Mouse (Mus musculus) cerebellum, adult 8-10 months (tissue): Measurements from ENCODE around the gene Bri3.

Source experiments
- DNase-seq: peaks from one replicate; pipeline ENCODE4 v3.0.0; 2022

Bri3 gene

DNA sequence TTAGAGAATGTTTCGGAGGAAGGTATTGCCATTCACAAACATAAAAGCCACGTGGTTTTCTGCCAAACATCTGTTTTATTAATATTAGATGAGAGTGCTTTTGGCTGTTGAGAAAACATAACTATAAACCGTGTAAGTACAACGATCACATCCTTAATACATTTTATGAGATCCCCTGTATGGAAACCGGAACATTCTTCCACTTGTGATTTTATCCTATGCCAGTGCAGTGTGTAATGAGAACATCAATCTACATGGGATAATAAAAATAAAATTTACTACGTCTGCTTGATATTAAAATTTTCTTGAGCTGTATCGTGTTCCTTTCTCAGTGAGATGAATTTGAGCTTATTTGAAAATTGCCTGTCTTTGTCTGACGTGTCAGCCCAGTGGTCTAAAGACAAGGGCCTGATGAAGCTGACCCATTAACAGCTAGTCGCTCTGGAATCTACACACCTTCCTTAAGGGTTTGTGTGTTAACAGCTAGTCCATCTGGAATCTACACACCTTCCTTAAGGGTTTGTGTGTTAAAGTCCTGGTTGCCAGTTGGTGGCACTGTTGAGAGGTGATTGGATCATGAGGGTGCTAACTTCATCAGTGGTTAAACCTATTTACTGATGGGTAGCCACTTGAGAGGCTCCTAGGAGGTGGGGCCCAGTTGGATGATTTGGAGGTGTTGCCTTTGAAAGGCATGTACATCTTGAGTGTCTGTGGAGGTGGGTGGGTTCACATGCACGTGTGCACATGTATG, 202.4 kb downstream of the Bri3 start:
- no peak for DNase-seq

- no peak for DNase-seq
These were observed 203.0 kb downstream of the Bri3 start for GRCm38 (mm10) chr5:144447226-144447616.

DNA sequence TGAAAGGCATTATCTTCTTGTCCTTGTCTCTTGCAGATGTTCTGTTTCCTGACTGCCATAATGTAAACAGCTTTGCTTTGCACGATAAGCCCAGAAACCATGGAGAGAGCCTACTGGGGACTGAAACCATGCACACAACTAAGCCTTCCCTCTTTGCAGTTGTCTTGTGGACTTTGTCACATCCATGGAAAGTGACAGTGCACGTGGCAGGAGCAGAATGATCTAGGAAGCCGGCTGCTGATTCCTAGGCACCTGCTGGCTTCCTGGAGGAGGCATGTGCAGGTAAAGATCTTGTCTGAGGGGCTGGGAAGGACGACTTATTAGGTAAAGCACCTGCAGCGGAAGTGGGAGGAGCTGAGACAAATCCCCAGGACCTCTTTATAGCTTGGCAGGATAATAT, 203.7 kb downstream of the Bri3 start:
- no peak for DNase-seq

DNA sequence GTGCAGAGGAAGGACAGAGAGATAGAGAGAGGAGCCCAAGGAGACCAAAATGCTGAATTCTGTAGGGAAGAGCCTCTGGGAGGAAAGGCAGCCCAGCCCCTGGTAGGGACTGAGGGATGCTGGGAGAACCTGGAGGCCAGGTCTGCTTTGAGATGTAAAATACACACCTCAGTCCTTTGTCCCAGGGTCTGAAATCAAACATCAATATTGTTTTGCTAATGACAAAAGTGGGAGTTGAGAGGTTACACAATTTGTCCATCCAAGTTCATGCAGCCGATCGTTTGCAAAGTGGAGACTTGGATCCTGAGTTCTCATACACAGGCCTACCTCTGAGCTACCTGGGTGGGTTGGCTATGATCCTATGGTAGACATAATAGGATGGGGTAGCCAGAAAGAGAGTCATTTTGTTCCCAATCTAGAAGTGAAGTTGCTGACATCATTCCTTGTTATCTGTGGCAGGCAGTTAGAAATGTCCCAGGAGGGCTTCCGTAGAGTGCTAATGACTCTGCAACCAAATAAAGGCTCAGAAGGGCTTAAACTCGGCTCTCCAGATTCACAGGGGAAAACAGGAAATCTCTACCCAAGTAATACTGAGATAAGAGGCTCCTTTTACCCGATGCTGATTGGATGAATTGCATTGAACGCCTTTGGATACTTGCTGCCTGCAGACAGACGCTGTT, 208.7 kb downstream of the Bri3 start:
- no peak for DNase-seq

GRCm38 (mm10) chr5:144457623-144458287, 213.5 kb downstream of the Bri3 start:
- no peak for DNase-seq

- peak; percentile 1 for DNase-seq
These were observed 222.8 kb downstream of the Bri3 start for GRCm38 (mm10) chr5:144466987-144467386.

DNA sequence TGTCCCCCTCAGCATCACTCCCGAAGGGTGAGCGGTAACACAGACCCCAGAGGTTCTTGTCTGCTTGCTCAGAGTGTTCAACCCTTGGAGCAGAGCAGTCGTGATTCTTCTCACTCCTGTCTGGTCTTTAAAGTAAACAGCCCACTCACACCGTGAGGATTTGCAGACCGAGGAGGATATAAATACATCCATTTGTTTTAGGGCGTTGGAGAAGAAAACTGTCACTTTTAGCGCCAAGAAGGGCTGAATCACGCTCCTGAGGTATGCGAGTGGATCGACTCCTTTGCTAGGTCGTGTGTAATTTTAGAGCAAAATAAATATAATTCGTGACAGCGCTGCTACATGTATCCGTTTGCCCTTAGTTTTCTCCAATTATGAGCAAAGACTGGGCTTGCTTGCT, 228.8 kb downstream of the Bri3 start:
- no peak for DNase-seq

DNA sequence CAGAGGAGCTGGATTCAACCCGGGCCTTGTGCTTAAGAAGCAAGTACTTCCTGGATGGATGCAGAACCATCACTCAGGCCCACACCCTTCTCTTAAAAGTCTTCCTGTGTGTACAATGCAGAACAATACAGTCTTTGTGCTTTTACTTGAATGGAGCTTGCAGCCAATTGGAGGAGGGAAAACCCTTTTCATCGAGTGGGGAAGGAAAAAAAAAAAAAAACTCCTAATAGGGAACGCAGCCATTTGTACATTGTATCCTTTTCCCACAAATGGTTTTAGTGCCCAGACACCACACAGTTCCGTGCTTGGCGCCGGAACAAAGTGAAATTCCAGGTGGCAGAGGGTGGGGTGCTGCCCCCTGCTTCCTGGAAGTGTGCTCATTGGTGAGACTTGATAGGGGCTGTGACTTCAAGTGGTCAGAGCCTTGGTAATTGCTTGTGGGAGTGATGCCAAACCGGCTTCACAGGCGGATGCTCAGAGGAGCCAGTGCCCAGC, 235.5 kb downstream of the Bri3 start:
- no peak for DNase-seq

DNA sequence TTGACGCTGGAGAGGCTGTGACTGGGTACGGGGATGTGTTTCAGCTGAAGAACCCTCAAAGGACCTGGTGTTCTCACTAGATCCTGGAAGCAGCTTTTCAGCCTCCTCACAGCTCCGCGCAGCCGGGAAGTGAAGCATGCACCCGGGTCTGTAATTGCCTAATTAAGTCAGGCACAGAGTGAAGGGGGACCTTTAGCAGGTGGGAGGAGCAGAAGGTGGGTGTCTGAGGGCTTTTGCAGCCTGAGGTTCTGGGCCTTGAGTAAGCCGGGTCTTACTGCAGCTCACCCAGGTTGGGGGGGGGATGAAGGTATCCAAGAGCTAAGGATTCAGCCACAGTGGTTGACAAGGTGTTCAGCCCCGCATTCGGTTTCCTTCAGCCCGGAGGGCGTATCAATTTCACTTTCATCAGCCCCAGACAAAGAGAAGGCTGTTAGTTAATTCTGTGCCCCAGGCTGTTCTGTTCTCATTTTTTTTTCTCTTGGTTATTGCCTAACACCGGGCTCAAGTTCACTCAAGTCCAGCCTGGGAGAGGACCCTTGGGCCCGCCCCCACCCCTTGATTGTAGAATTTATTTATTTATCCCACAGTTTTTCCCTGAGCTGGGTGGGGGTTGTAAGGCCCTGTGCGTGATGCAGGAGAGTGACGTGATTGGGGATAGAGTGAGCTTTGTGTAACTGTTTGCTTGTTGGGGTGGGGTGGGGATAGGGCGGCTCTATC, 239.6 kb downstream of the Bri3 start:
- DNase-seq: no peak

GRCm38 (mm10) chr5:144491308-144491707, 247.1 kb downstream of the Bri3 start:
- no peak for DNase-seq
